Mouse (Mus musculus) ES-Bruce4 (cell line): Measurements from ENCODE around the gene Cdh13.

ENCODE experiments used
- CTCF ChIP-seq: IDR thresholded peaks from one replicate; pipeline ENCODE4 v1.8.1; 2011; ENCODE audit warnings: low read depth, low read length
- POLR2A ChIP-seq: IDR thresholded peaks from one replicate; pipeline ENCODE4 v1.8.1; 2011; ENCODE audit warnings: low read length; ENCODE audit not compliant: insufficient read depth

DNA sequence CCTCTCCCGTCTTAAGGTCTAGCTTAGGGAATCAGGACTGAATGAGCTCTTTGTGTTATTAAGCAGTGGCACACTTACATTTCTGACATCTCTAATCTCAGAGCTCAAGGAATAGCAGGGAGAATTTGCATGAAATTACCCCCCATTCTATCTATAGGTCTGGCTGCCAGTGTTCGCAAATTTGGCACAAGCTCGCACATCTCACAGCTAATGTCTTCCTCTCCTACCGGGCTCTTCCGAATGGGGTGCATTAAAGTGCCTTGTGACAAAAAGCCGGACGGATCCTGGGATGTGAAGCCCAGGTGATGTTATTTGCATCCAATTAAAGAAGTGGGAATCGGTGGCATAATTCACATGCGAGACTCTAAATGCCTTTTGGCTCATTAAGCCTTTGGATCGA, 153.6 kb downstream of the Cdh13 start:
- TF ChIP-seq CTCF (no peak), POLR2A (no peak)
